Mouse (Mus musculus) NIH3T3 (cell line): ENCODE results near the gene Qprt.
"Not testable (repeated sequence)": the region's sequence is repeated elsewhere in the genome, so short reads cannot be mapped to it uniquely, and the experiment has no call there.

Source experiments
- DNase-seq: peaks from one replicate; pipeline ENCODE4 v3.0.0-alpha.2; 2012; ENCODE audit warnings: low read depth

Gene Qprt

GRCm38 (mm10) chr7:127098521-127098920 lies 23.5 kb downstream of the Qprt start:
- DNase-seq: no peak

GRCm38 (mm10) chr7:127096456-127096855 lies 25.6 kb downstream of the Qprt start:
- DNase-seq: no peak

GRCm38 (mm10) chr7:127093914-127094313 lies 28.1 kb downstream of the Qprt start:
- DNase-seq: no peak

GRCm38 (mm10) chr7:127091114-127091896 lies 30.7 kb downstream of the Qprt start, which contains the start of gene AI467606:
Gene AI467606, plus strand, starts transcription at chr7:127091359.
- no peak for DNase-seq

GRCm38 (mm10) chr7:127090154-127091113 lies 31.6 kb downstream of the Qprt start:
- DNase-seq: no peak

GRCm38 (mm10) chr7:127088901-127089845 lies 32.9 kb downstream of the Qprt start:
- no peak for DNase-seq

GRCm38 (mm10) chr7:127088083-127088482 lies 33.9 kb downstream of the Qprt start:
- no peak for DNase-seq

- not testable (repeated sequence) for DNase-seq
These were observed 34.6 kb downstream of the Qprt start, which contains the start of gene Zg16 for GRCm38 (mm10) chr7:127087278-127088010. Gene Zg16, minus strand, starts transcription at chr7:127087328.

- DNase-seq: not testable (repeated sequence)
These were observed 36.3 kb downstream of the Qprt start for GRCm38 (mm10) chr7:127085751-127086150.

- DNase-seq: no peak
These were observed 37.2 kb downstream of the Qprt start for GRCm38 (mm10) chr7:127084794-127085193.

GRCm38 (mm10) chr7:127083689-127084088 lies 38.3 kb downstream of the Qprt start:
- DNase-seq: no peak

- no peak for DNase-seq
These were observed 39.0 kb downstream of the Qprt start for GRCm38 (mm10) chr7:127082995-127083394.

GRCm38 (mm10) chr7:127082271-127082670 lies 39.8 kb downstream of the Qprt start:
- DNase-seq: no peak

GRCm38 (mm10) chr7:127080045-127080444 lies 42.0 kb downstream of the Qprt start:
- DNase-seq: no peak

GRCm38 (mm10) chr7:127077692-127078091 lies 44.3 kb downstream of the Qprt start:
- no peak for DNase-seq

GRCm38 (mm10) chr7:127076188-127076587 lies 45.8 kb downstream of the Qprt start:
- peak; percentile 68 for DNase-seq

GRCm38 (mm10) chr7:127073221-127073620 lies 48.8 kb downstream of the Qprt start:
- no peak for DNase-seq

- DNase-seq: no peak
These were observed 51.1 kb downstream of the Qprt start for GRCm38 (mm10) chr7:127070871-127071413.

GRCm38 (mm10) chr7:127066317-127066716 lies 55.7 kb downstream of the Qprt start:
- DNase-seq: peak; percentile 30

- DNase-seq: no peak
These were observed 56.5 kb downstream of the Qprt start for GRCm38 (mm10) chr7:127065538-127065937.
